Mouse (Mus musculus): Measurements from ENCODE around the gene Gpr4. TPM values are rescaled to one million over a fixed set of nuclear protein-coding genes. Genes with fewer than 3 reads are reported as not detected.

The Gpr4 gene
- polyA plus RNA-seq (2016; fragmentation: Nextera tagmentation; extraction: Ambion mirVana), result 1.0 and 1.8 TPM in 2 replicates

DNA sequence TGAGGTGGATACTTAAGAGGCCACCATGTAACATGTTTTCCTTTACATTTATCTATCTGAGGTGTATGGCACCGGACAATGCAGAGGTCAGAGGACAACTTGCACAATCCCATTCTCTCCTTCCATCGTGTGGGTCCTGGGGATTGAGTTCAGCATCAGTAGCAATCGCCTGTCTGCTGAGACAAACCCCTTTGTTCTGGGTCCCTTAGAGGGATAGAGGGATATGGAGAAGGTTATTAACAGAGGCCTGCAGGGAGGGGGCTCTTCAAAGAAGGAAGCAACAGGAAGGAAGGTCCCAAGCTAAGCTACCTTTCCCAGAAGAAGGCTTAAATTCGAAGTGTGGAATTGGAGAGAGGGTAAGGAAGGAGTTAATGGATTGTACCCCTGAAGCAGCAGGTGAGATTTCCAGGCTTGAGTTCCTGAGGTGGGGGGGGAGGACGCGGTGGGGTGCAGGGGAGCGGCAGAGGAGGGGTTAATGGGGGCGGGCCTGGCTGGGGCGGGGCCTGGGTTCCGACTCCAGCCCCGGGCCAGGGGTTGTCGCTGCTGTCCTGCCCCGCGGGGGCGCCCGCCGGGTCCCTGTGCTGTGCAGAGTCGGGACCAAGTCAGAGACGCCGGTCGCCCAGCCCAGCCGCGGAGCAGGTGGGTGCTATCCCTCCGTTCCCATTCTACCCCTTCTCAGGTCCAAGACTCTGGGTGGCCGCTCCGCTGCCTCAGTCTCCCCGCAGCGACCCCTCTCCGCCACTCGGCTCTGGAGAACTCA lies at the start of gene Gpr4:
Gpr4 (plus strand) TSS at position 543 of the 760 bp plus-strand sequence.
- DNase-seq (ENCODE audit: low spot score), result no peak
- Histone ChIP-seq H3K4me1 (peaks cover 18% of the 10 kb centered on the region), H3K36me3 (no peaks in the 10 kb centered on the region), H3K27me3 (ENCODE audit: insufficient read depth, poor library complexity, severe bottlenecking) (peaks cover 18% of the 10 kb centered on the region), H3K9me3 (no peaks in the 10 kb centered on the region), H3K27ac (peak within 1 kb of the TSS; percentile 47; the same call in 1 of the 2 replicates), H3K4me3 (peak within 1 kb of the TSS; percentile 66)
- WGBS, result 2% methylated on average over 29 of the region's 30 CpGs

GRCm38 (mm10) chr7:19162928-19163327 lies 49.4 kb upstream of the Gpr4 start:
- Histone ChIP-seq H3K4me1 (peaks cover 42% of the 10 kb centered on the region), H3K27ac (no peak overlapping the region), H3K4me3 (no peak overlapping the region), H3K36me3 (peaks cover 2% of the 10 kb centered on the region; the same call in 1 of the 2 replicates), H3K27me3 (ENCODE audit: insufficient read depth, poor library complexity, severe bottlenecking) (peaks cover 53% of the 10 kb centered on the region), H3K9me3 (no peaks in the 10 kb centered on the region)
- no peak for DNase-seq (ENCODE audit: low spot score)
- 70% methylated on average over 7 of the region's 7 CpGs for WGBS

DNA sequence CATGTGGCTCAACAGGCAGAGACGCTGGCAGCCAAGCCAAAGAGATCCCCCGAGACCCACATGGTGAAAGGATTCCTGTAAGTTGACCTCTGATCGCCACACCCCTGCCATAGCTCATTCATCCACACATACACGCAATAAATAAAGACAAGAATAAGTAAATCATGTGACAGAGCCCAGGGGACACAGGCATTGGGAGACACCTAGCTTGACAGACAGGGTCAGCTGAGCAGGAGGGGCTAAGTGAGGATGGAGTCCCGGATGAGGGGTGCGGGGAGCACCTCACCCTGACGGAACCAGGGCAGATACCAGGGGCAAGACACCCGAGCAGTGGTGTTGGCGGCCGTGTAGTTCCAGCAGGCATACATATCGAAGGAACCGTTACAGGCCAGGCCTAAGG lies 48.6 kb upstream of the Gpr4 start:
- peak overlapping the region; percentile 31; the same call in 1 of the 2 replicates for H3K27ac ChIP-seq
- H3K9me3 ChIP-seq, result no peaks in the 10 kb centered on the region
- H3K4me1 ChIP-seq, result peaks cover 49% of the 10 kb centered on the region
- peak overlapping the region; percentile 40 for H3K4me3 ChIP-seq
- H3K27me3 ChIP-seq (ENCODE audit: insufficient read depth, poor library complexity, severe bottlenecking), result peaks cover 51% of the 10 kb centered on the region
- peaks cover 2% of the 10 kb centered on the region; the same call in 1 of the 2 replicates for H3K36me3 ChIP-seq
- no peak for DNase-seq (ENCODE audit: low spot score)
- WGBS, result 27% methylated on average over 12 of the region's 12 CpGs

- WGBS, result 2% methylated on average over 6 of the region's 6 CpGs
- Histone ChIP-seq H3K4me1 (peaks cover 51% of the 10 kb centered on the region), H3K27me3 (ENCODE audit: insufficient read depth, poor library complexity, severe bottlenecking) (peaks cover 46% of the 10 kb centered on the region)
These were observed 48.1 kb upstream of the Gpr4 start for GRCm38 (mm10) chr7:19164189-19164588.

GRCm38 (mm10) chr7:19164978-19165377 lies 47.4 kb upstream of the Gpr4 start:
- H3K4me1 ChIP-seq, result peaks cover 51% of the 10 kb centered on the region
- no peak for DNase-seq (ENCODE audit: low spot score)
- peaks cover 2% of the 10 kb centered on the region; the same call in 1 of the 2 replicates for H3K36me3 ChIP-seq
- H3K4me3 ChIP-seq, result peak overlapping the region; percentile 40
- under 1% methylated on average over 13 of the region's 13 CpGs for WGBS
- H3K9me3 ChIP-seq, result no peaks in the 10 kb centered on the region
- H3K27me3 ChIP-seq (ENCODE audit: insufficient read depth, poor library complexity, severe bottlenecking), result peaks cover 38% of the 10 kb centered on the region
- H3K27ac ChIP-seq, result peak overlapping the region; percentile 78; the same call in 1 of the 2 replicates

More at GRCm38 (mm10) chr7:19164189-19164588, 48.1 kb upstream of the Gpr4 start:
- peak; percentile 80 for DNase-seq (ENCODE audit: low spot score)
- H3K36me3 ChIP-seq, result peaks cover 2% of the 10 kb centered on the region; the same call in 1 of the 2 replicates
- H3K4me3 ChIP-seq, result peak overlapping the region; percentile 40
- no peaks in the 10 kb centered on the region for H3K9me3 ChIP-seq
- H3K27ac ChIP-seq, result peak overlapping the region; percentile 31; the same call in 1 of the 2 replicates

GRCm38 (mm10) chr7:19165656-19166423 lies 46.5 kb upstream of the Gpr4 start, which contains the start of gene Gipr:
TSS of gene Gipr (minus strand) at chr7:19166127.
- Histone ChIP-seq H3K4me1 (peaks cover 50% of the 10 kb centered on the region), H3K4me3 (peak within 1 kb of the TSS; percentile 40), H3K27ac (peak within 1 kb of the TSS; percentile 78), H3K36me3 (peaks cover 2% of the 10 kb centered on the region; the same call in 1 of the 2 replicates), H3K27me3 (ENCODE audit: insufficient read depth, poor library complexity, severe bottlenecking) (peaks cover 31% of the 10 kb centered on the region; the same call in 1 of the 2 replicates), H3K9me3 (no peaks in the 10 kb centered on the region)
- 8% methylated on average over 14 of the region's 14 CpGs for WGBS
- peak; percentile 85 for DNase-seq (ENCODE audit: low spot score)

- Histone ChIP-seq H3K9me3 (no peaks in the 10 kb centered on the region), H3K27me3 (ENCODE audit: insufficient read depth, poor library complexity, severe bottlenecking) (peaks cover 29% of the 10 kb centered on the region; the same call in 1 of the 2 replicates), H3K36me3 (peaks cover 2% of the 10 kb centered on the region; the same call in 1 of the 2 replicates), H3K4me3 (no peak overlapping the region), H3K4me1 (peaks cover 57% of the 10 kb centered on the region), H3K27ac (no peak overlapping the region)
- 86% methylated on average over 3 of the region's 3 CpGs for WGBS
- no peak for DNase-seq (ENCODE audit: low spot score)
These were observed 45.3 kb upstream of the Gpr4 start for GRCm38 (mm10) chr7:19166990-19167389.

DNA sequence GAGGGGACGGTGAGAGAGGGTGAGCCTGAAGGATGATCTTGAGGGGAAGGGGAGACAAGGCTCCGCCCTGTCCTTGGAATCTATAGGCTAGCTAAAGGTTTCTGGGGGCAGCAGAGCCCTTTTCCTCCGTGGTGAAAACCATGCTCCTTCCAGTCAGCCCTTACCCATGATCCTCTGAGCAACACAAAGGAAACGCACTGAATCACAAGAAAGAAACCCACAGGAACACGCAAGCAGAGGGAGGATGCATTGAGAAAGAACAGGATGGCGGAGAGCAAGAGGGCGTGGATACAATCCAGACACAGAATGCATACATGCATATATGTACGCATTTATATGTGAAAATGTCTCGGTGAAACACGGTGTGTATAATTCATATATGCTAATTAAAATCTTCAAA lies 42.8 kb upstream of the Gpr4 start:
- Histone ChIP-seq H3K27me3 (ENCODE audit: insufficient read depth, poor library complexity, severe bottlenecking) (0 out of 2 replicates have a peak, but pooled peaks cover 6% of the 10 kb centered on the region), H3K9me3 (no peaks in the 10 kb centered on the region), H3K27ac (peak overlapping the region; percentile 87), H3K4me1 (peaks cover 62% of the 10 kb centered on the region), H3K4me3 (no peak overlapping the region), H3K36me3 (no peaks in the 10 kb centered on the region)
- DNase-seq (ENCODE audit: low spot score), result no peak
- 57% methylated on average over 10 of the region's 10 CpGs for WGBS

GRCm38 (mm10) chr7:19170142-19170541 lies 42.2 kb upstream of the Gpr4 start:
- peak overlapping the region; percentile 87 for H3K27ac ChIP-seq
- peaks cover 5% of the 10 kb centered on the region; the same call in 1 of the 2 replicates for H3K27me3 ChIP-seq (ENCODE audit: insufficient read depth, poor library complexity, severe bottlenecking)
- H3K4me3 ChIP-seq, result 0 out of 2 replicates have a peak overlapping the region, but pooled peaks have one; percentile 7
- DNase-seq (ENCODE audit: low spot score), result peak; percentile 92
- H3K9me3 ChIP-seq, result no peaks in the 10 kb centered on the region
- WGBS, result 25% methylated on average over 8 of the region's 8 CpGs
- H3K4me1 ChIP-seq, result peaks cover 55% of the 10 kb centered on the region
- no peaks in the 10 kb centered on the region for H3K36me3 ChIP-seq

GRCm38 (mm10) chr7:19171831-19172230 lies 40.5 kb upstream of the Gpr4 start:
- Histone ChIP-seq H3K9me3 (no peaks in the 10 kb centered on the region), H3K4me3 (peak overlapping the region; percentile 25; the same call in 1 of the 2 replicates), H3K36me3 (no peaks in the 10 kb centered on the region), H3K4me1 (peaks cover 55% of the 10 kb centered on the region), H3K27me3 (ENCODE audit: insufficient read depth, poor library complexity, severe bottlenecking) (peaks cover 22% of the 10 kb centered on the region), H3K27ac (peak overlapping the region; percentile 89)
- WGBS, result 18% methylated on average over 8 of the region's 8 CpGs
- no peak for DNase-seq (ENCODE audit: low spot score)

DNA sequence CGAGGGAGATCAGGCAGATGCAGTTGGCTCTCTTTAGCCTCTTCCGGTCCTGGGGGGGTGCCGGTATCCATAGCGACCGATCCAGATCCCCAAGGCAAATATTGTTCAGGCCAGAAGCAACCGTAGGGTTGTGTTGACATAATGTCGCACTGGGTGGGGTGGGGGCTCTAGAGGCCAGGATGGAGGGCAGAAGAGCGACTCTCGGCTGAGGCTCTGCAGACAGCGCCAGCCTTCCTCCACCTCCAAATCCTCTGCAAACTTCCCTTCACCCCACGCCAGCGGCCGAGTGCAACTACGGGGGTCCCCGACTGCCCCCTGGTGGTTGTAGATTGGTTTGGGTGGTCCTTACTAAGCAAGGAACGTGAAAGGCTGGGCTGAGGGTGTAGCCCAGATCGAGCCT lies 39.5 kb upstream of the Gpr4 start:
- no peaks in the 10 kb centered on the region for H3K36me3 ChIP-seq
- no peaks in the 10 kb centered on the region for H3K9me3 ChIP-seq
- H3K4me3 ChIP-seq, result peak overlapping the region; percentile 46
- H3K27ac ChIP-seq, result peak overlapping the region; percentile 89
- peaks cover 32% of the 10 kb centered on the region for H3K27me3 ChIP-seq (ENCODE audit: insufficient read depth, poor library complexity, severe bottlenecking)
- WGBS, result 4% methylated on average over 17 of the region's 17 CpGs
- H3K4me1 ChIP-seq, result peaks cover 56% of the 10 kb centered on the region
- peak; percentile 95 for DNase-seq (ENCODE audit: low spot score)

DNA sequence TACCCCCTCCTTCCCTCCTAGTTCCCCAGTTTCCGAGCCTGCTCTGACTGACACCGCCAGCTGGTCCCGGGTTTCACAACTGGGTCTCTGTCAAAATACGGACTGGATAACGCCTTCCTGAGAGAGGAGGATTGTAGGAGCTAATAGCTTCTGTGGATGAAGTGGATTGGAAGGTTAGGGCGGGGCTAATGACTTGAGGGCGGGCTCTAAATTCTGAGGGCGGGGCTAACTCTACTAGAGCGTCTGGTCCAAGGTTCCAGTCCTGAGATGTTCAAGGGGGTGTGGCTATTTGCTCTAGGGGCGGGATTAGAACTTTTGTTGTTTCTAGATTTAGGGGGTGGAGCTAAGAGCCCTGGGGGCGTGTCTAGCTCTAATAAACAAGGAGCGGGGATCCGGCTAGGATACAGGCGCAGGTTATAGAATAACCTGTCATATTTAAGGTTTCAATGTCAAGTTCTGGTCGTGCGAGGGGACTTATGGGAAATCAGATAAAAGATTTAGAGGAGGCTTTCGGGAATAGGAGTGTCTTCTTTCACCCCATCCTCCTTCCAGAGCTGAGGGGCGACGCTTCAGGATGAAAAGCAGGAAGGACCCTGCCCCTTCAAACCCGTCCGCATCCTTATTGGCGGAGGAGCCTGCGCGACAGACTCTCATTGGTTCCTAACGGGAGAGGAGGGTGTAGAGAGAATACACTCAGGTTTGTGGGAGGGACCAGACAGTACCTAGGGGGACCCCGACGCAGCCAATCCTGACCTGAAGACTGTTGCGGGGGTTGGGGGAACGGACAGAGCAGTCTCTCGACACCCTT lies 36.4 kb upstream of the Gpr4 start, which contains the start of gene Eml2:
Eml2 (plus strand) TSS at position 714 of the 808 bp plus-strand sequence.
- 1% methylated on average over 30 of the region's 30 CpGs for WGBS

More for the DNA sequence above, 36.4 kb upstream of the Gpr4 start, which contains the start of gene Eml2:
- DNase-seq (ENCODE audit: low spot score), result no peak
- Histone ChIP-seq H3K4me3 (peak within 1 kb of the TSS; percentile 50), H3K36me3 (no peaks in the 10 kb centered on the region), H3K4me1 (peaks cover 57% of the 10 kb centered on the region), H3K27ac (0 out of 2 replicates have a peak within 1 kb of the TSS, but pooled peaks have one; percentile 10), H3K9me3 (no peaks in the 10 kb centered on the region), H3K27me3 (ENCODE audit: insufficient read depth, poor library complexity, severe bottlenecking) (peaks cover 59% of the 10 kb centered on the region)

Measured in heart, embryonic 10.5 days (tissue).